Mouse (Mus musculus) thymus, postnatal 36 days (tissue): ENCODE measurements around the gene Gpr75.

Experiments used
- DNase-seq, 2 experiments: peaks; one replicate each; pipeline ENCODE4 v3.0.0; 2022; ENCODE audit warnings: mixed read lengths in 2 of 2

Gene Gpr75

DNA sequence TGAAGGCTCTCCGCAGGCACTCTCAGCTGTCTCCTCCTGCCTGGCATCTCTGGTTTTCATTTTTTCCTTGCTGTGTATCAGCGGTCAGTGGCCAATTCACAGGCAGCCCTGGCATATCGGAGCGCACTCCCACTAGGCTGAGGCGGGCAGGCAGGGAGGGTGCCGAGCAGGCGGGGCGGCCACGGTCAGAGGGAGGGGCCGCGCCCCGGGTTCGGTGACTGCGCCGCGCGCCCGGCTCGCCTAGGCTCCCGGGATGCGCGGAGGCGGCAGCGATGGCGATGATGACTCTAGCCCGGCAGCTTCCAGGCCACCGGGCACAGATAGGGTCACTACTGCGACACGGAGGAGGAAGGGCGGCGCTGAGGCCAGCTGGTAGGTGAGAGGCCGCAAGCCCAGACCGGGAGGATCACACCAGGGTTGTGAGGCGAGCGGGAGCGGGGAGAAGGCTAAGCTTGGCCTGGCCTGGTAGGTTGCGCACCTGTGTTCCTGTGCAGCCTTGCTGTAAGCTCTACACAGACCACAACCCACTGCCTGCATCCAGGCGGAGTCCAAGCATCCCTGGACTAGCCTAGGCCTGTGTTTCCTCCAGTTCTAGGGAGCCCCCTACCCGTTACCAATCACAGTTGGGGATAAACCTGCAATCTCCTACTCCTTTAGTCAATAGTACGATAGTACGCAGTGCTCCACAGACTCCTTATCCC is at the start of gene Gpr75, which contains the start of gene Asb3:
Gpr75 (plus strand) TSS at position 188 of the 701 bp plus-strand sequence.
Asb3 (plus strand) TSS at position 246 of the 701 bp plus-strand sequence.
- DNase-seq, result peak in 1 of 2 experiments; percentile 8

DNA sequence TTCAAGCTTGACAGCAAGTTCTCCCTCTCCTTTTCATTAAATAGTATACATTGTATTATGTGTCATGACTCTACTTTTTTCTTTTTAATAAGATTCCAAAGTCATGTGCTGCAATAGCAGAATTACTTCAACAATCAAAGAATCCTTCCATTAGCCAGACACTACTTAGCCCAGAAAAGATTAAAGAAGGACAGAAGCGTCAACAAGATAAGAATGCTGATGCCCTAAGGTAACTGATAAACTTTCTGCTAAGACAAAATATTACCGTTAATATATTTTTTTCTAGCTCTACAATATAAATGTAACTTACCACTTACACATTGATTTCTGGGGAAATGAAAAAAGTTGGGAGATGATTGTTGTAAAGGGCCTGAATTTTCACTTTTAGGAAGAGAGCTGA is 46.4 kb upstream of the Gpr75 start:
- no peak for DNase-seq

- no peak for DNase-seq
Observed at GRCm38 (mm10) chr11:30844355-30844754, 40.8 kb upstream of the Gpr75 start.

DNA sequence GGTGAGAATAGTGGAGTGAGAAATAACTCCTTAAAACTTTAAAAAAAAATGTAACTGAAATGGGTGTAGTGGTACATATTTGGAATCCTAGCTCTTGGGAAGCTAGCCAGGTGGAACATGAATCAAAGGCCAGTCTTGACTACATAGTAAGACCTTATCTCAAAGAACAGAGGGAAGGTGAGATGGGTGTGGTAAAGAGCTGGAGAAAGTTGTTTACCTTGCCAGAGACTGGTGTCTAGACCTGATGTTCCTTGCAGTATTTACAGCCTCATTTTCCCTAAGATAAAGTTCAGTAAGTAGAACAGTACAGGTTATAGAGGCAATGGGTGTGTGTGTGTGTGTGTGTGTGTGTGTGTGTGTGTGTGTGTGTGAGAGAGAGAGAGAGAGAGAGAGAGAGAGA is 12.7 kb upstream of the Gpr75 start:
- no peak for DNase-seq

DNA sequence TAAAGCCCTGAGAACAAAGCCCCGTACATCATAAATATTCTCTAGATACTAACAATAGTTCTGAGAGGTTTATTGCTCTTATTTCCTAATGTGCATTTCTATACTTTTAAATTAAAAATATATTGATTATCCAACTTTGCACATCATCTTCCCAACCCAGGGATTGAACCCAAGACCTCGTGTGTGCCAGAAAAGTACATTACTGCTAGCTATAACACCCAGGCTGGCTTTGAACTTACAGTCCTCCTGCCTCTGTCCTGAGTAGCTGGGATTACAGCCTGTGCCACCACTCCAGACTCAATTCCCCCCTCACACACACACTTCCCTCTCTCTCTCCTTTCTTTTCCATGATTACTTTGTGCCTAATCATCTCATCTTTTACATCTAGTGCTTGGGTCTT is 3.0 kb downstream of the Gpr75 start:
- no peak for DNase-seq

- no peak for DNase-seq
Observed at GRCm38 (mm10) chr11:30896201-30896600, 11.0 kb downstream of the Gpr75 start.

- no peak for DNase-seq
Observed at GRCm38 (mm10) chr11:30899312-30899711, 14.2 kb downstream of the Gpr75 start.

GRCm38 (mm10) chr11:30912311-30912710 is 27.2 kb downstream of the Gpr75 start:
- DNase-seq, result no peak

DNA sequence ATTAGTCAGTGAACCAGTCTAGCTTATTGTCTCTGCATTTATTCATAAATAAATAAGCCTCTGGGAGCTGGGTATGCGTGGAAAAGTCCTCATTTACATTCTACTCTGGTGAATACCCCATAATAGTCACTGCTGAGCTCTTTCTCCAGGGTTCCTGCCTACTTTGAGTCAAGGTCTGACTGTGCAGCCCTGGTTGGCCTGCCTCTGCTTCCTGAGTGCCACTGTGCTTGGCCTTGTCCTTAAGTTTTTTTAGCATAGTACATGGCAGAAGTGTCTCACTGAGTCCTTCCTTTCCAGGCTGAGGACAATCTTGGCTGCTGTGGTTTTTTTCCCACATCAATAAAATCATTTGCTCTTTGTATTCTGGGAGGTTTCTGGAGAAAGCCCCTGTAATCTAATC is 35.5 kb downstream of the Gpr75 start:
- DNase-seq, result no peak

DNA sequence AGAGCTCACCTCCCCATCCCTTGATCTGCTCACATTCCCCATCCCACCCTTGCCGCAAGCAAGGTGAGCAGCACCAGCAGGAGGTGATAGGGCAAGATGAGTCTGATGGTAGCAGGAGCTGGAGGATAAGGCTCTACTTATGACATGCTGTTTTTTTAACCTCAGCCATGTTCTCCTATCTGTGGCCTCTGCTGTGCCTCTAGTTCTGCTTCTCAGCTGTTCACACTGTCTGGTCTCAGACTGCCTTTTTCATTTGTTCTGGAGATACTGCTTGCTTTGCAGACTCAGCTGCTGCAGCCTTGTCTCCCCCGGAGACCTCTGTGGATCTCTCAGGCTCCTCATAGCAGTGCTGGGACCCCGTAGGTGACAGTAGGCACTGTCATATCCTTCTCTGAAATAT is 38.1 kb downstream of the Gpr75 start:
- no peak for DNase-seq

- no peak for DNase-seq
Observed at GRCm38 (mm10) chr11:30928079-30928478, 42.9 kb downstream of the Gpr75 start.

DNA sequence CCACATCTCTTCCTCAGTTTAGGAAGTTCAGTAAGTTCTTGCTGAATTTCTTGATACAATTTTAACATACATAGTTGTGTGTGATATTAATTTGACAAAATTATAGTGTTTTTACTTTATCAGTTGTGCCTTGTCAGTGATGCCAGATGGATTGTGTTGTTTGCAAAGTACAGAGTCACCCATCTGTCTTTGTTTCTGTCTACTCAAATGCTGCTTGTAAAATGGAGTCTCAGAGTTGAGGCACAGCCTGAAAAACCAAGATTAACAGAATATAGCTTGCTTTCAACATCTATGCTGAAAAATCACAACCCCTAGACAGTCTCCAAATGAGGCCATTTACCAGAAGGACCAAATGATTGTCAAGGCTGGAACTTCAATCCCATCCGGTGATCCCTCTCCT is 43.3 kb downstream of the Gpr75 start:
- DNase-seq, result no peak
